Mouse (Mus musculus): ENCODE data around the gene Pheta1.

Gene Pheta1

GRCm38 (mm10) chr5:121825606-121826005 is 23.2 kb upstream of the Pheta1 start:
- DNase-seq (ENCODE audit: low read depth, low spot score): no peak

GRCm38 (mm10) chr5:121827876-121828275 is 20.9 kb upstream of the Pheta1 start:
- no peak for DNase-seq (ENCODE audit: low read depth, low spot score)

GRCm38 (mm10) chr5:121828491-121829432 is 20.0 kb upstream of the Pheta1 start:
- DNase-seq (ENCODE audit: low read depth, low spot score): peak; percentile 54

GRCm38 (mm10) chr5:121831002-121831601 is 17.7 kb upstream of the Pheta1 start:
- DNase-seq (ENCODE audit: low read depth, low spot score): no peak

- no peak for DNase-seq (ENCODE audit: low read depth, low spot score)
These were observed 16.2 kb upstream of the Pheta1 start for GRCm38 (mm10) chr5:121832376-121833155.

GRCm38 (mm10) chr5:121833159-121833558 is 15.6 kb upstream of the Pheta1 start:
- DNase-seq (ENCODE audit: low read depth, low spot score): no peak

- DNase-seq (ENCODE audit: low read depth, low spot score): no peak
These were observed 15.1 kb upstream of the Pheta1 start for GRCm38 (mm10) chr5:121833572-121834240.

GRCm38 (mm10) chr5:121834241-121834606 is 14.6 kb upstream of the Pheta1 start:
- no peak for DNase-seq (ENCODE audit: low read depth, low spot score)

GRCm38 (mm10) chr5:121834991-121835747 is 13.6 kb upstream of the Pheta1 start:
- no peak for DNase-seq (ENCODE audit: low read depth, low spot score)

- no peak for DNase-seq (ENCODE audit: low read depth, low spot score)
These were observed 12.7 kb upstream of the Pheta1 start for GRCm38 (mm10) chr5:121835949-121836691.

- DNase-seq (ENCODE audit: low read depth, low spot score): peak; percentile 95
These were observed 11.9 kb upstream of the Pheta1 start for GRCm38 (mm10) chr5:121836692-121837415.

- DNase-seq (ENCODE audit: low read depth, low spot score): peak; percentile 83
These were observed 11.1 kb upstream of the Pheta1 start, which contains the start of gene Sh2b3 for GRCm38 (mm10) chr5:121837441-121838340. Gene Sh2b3 (minus strand): TSS chr5:121837646.

- peak; percentile 56 for DNase-seq (ENCODE audit: low read depth, low spot score)
These were observed 10.2 kb upstream of the Pheta1 start for GRCm38 (mm10) chr5:121838341-121839127.

GRCm38 (mm10) chr5:121839128-121839473 is 9.7 kb upstream of the Pheta1 start:
- DNase-seq (ENCODE audit: low read depth, low spot score): no peak

GRCm38 (mm10) chr5:121841516-121841915 is 7.3 kb upstream of the Pheta1 start:
- DNase-seq (ENCODE audit: low read depth, low spot score): peak; percentile 65

- DNase-seq (ENCODE audit: low read depth, low spot score): no peak
These were observed 6.8 kb upstream of the Pheta1 start for GRCm38 (mm10) chr5:121841973-121842372.

GRCm38 (mm10) chr5:121842665-121843118 is 6.1 kb upstream of the Pheta1 start:
- peak; percentile 62 for DNase-seq (ENCODE audit: low read depth, low spot score)
